Mouse (Mus musculus): ENCODE measurements around the gene Nol4l.

- no peak for TF ChIP-seq CTCF (IDR thresholded peaks at IDR 0.05 in 2 of 3, conservative IDR thresholded peaks at IDR 0.05 in 1 of 3; ENCODE audit: control insufficient read depth in 1 of 3, insufficient read depth in 1 of 3, low read depth in 2 of 3, low read length in 3 of 3, poor library complexity in 1 of 3, severe bottlenecking in 1 of 3)
- TF ChIP-seq RCOR1 (IDR thresholded peaks at IDR 0.05; ENCODE audit: low read depth, low read length) = no peak
- no peak for TF ChIP-seq UBTF (IDR thresholded peaks at IDR 0.05; ENCODE audit: borderline replicate concordance, insufficient read depth, low read depth, low read length)
- TF ChIP-seq GATA1 (IDR thresholded peaks at IDR 0.05; ENCODE audit: low read depth, low read length) = no peak
- TF ChIP-seq EP300 (IDR thresholded peaks at IDR 0.05; ENCODE audit: low read depth in 1 of 2, low read length in 2 of 2) = no peak
- no peak for TF ChIP-seq TAL1 (IDR thresholded peaks at IDR 0.05; ENCODE audit: low read length)
- no peak for TF ChIP-seq POLR2A (IDR thresholded peaks at IDR 0.05; ENCODE audit: control insufficient read depth in 1 of 2, insufficient read depth in 1 of 2, low read depth in 1 of 2, low read length in 2 of 2, poor library complexity in 1 of 2)
- TF ChIP-seq TCF12 (IDR thresholded peaks at IDR 0.05; ENCODE audit: low read depth, low read length) = no peak
- no peak for TF ChIP-seq SIN3A (IDR thresholded peaks at IDR 0.05; ENCODE audit: low read length)
- TF ChIP-seq MXI1 (IDR thresholded peaks at IDR 0.05; ENCODE audit: low read depth, low read length) = no peak
- no peak for TF ChIP-seq TBP (IDR thresholded peaks at IDR 0.05; ENCODE audit: low read depth, low read length)
- TF ChIP-seq MYB (IDR thresholded peaks at IDR 0.05; ENCODE audit: low read depth, low read length) = no peak
Observed at GRCm38 (mm10) chr2:153375380-153375779, 154.4 kb downstream of the Nol4l start.

Measured in MEL (cell line).